Mouse (Mus musculus) brain, embryonic 14.5 days (tissue): Measurements from ENCODE around the gene Scd2.

ENCODE experiments used
- CTCF ChIP-seq: fragments of 200-500 bp; IDR thresholded peaks from 2 replicates; pipeline ENCODE4 v1.5.1; 2012; ENCODE audit warnings: inconsistent platforms, mild to moderate bottlenecking, moderate library complexity, borderline replicate concordance; ENCODE audit not compliant: insufficient read depth, insufficient read length; ENCODE audit errors: extremely low read depth
- POLR2A ChIP-seq: fragments of 200-500 bp; IDR thresholded peaks from 2 replicates; pipeline ENCODE4 v1.6.1; 2012; ENCODE audit warnings: mild to moderate bottlenecking, inconsistent platforms, borderline replicate concordance; ENCODE audit not compliant: poor library complexity, insufficient read depth, insufficient read length, severe bottlenecking; ENCODE audit errors: extremely low read depth

GRCm38 (mm10) chr19:44275418-44275817 lies 18.1 kb upstream of the Scd2 start:
- TF ChIP-seq POLR2A (no peak), CTCF (no peak)
